Mouse (Mus musculus) liver, embryonic 16.5 days (tissue): ENCODE measurements around the gene Hmgcs1. TPM values are rescaled to one million over a fixed set of nuclear protein-coding genes. Genes with fewer than 3 reads are reported as not detected.

Experiments
- ATAC-seq: fragments of 200-750 bp; cut with Nextera tagmentation; 2 replicates; pipeline ENCODE4 v1.8.0; 2017; ENCODE audit warnings: low read depth, mild to moderate bottlenecking, moderate number of reproducible peaks, moderate library complexity
- H3K27ac ChIP-seq: fragments of 300-500 bp; sonication (generic); 2 replicates; pipeline ENCODE4 v1.5.1; 2014; ENCODE audit warnings: mild to moderate bottlenecking, low read length
- H3K27me3 ChIP-seq: fragments of 300-500 bp; sonication (generic); 2 replicates; pipeline ENCODE4 v1.6.1; 2014; ENCODE audit warnings: low read depth, low read length, mixed read lengths; ENCODE audit not compliant: control insufficient read depth, insufficient read depth
- H3K36me3 ChIP-seq: fragments of 300-500 bp; sonication (generic); 2 replicates; pipeline ENCODE4 v1.6.1; 2014; ENCODE audit warnings: mild to moderate bottlenecking; ENCODE audit not compliant: control insufficient read depth, insufficient read depth
- H3K4me1 ChIP-seq: fragments of 300-500 bp; sonication (generic); 2 replicates; pipeline ENCODE4 v1.6.1; 2014; ENCODE audit warnings: low read depth, low read length, mixed read lengths; ENCODE audit not compliant: control insufficient read depth
- H3K4me2 ChIP-seq: fragments of 300-500 bp; sonication (generic); 2 replicates; pipeline ENCODE4 v1.6.1; 2014; ENCODE audit warnings: low read depth, low read length, mixed read lengths
- H3K4me3 ChIP-seq: fragments of 300-500 bp; sonication (generic); 2 replicates; pipeline ENCODE4 v1.5.1; 2014; ENCODE audit warnings: low read depth, mild to moderate bottlenecking, low read length
- H3K9ac ChIP-seq: fragments of 300-500 bp; sonication (generic); 2 replicates; pipeline ENCODE4 v1.6.1; 2014; ENCODE audit warnings: low read depth, low read length
- H3K9me3 ChIP-seq: fragments of 300-500 bp; sonication (generic); replicated peaks from 2 replicates; pipeline ENCODE4 v1.6.1; 2016; ENCODE audit warnings: low read length; ENCODE audit not compliant: control insufficient read depth
- WGBS: fragments of 180-500 bp; shearing (Covaris S2); extraction: QIAGEN DNeasy Blood & Tissue Kit; methylation state at CpG from one replicate; pipeline ENCODE4 v1.1.7; 2014; ENCODE audit not compliant: insufficient replicate concordance; 5-methylcytosine and 5-hydroxymethylcytosine counted together
- polyA plus RNA-seq: library from polyadenylated mRNA; unstranded; fragments of >200 nt; fragmentation: Nextera tagmentation; extraction: Ambion mirVana; gene quantifications from 2 replicates; pipeline ENCODE4 v1.2.1, GENCODE M21; 2015

Hmgcs1 gene
- polyA plus RNA-seq, 1 experiment from 2014 or later, result 208 TPM

DNA sequence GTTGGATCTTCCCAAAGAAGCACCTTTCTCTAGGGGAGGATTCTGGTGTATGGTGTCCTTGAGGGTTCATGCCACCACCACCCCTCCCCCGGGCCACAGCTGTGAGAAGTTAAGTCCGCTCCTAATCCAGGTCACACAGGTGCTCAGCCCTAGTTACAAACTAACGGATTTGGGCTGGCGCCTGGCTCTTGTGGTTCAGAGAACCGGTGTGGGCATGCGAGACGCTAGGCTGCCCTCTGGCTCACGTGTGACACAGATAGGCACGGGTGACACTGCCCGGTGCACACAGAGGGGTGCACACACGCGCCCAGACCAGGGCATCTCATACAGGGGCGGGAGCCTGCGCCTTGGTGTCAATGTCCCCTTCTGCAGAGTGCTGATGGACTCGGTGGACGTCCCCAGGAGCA is 65.0 kb downstream of the Hmgcs1 start:
- peak; percentile 32 for ATAC-seq
- no peak overlapping the region for H3K9ac ChIP-seq

DNA sequence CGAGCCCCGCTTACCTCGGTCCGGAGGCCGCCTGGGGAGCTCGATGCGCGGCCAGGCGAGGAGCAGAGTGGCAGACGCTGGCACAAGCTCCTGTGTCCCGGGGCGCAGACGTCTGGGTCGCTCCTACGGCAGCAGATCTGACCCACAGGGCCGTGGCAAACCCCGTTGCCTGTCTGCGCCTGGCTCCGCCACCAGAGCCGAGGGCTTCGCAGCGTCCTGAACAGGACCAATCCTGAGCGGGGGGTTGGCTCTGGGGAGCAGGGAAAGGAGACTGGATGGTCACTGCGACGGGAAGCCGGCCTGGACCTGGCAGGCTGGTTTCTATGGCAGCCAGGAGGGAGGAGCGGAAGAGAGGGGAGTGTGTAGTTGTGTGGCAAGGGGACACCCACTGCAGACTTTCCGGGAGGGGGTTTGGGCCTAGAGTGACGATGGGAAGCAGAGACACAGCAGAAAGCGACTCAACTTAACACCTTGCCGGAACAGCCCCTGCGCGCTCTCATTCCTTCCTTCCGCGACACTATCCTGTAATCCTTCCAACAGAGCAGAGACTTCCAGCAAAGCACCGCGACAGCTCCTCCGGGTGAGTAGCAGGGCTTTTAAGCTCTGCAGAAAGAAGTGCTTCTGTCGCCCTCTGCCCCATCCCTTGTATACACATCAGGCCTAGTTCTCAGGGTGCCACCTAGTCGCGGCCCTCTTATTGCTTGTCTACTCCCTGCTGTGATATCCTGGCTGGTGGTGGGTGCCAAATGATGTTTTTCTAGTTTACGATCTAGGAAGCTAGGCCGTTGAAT is 65.7 kb downstream of the Hmgcs1 start, which contains the start of gene Nim1k:
TSS of gene Nim1k (minus strand) at position 202 of the 791 bp plus-strand sequence.
- ATAC-seq, result peak; percentile 83
- H3K9me3 ChIP-seq, result no peaks in the 10 kb centered on the region
- H3K27ac ChIP-seq, result no peak within 1 kb of the TSS
- peaks cover 4% of the 10 kb centered on the region for H3K4me1 ChIP-seq
- H3K27me3 ChIP-seq, result peaks cover 11% of the 10 kb centered on the region
- 4% methylated on average over 43 of the region's 43 CpGs for WGBS
- no peak within 1 kb of the TSS for H3K9ac ChIP-seq
- H3K36me3 ChIP-seq, result no peaks in the 10 kb centered on the region
- H3K4me3 ChIP-seq, result peak within 1 kb of the TSS; percentile 41
- H3K4me2 ChIP-seq, result peak within 1 kb of the TSS; percentile 70

More for the DNA sequence above, 65.0 kb downstream of the Hmgcs1 start:
- Histone ChIP-seq H3K4me2 (peak overlapping the region; percentile 70), H3K4me1 (peaks cover 4% of the 10 kb centered on the region), H3K36me3 (no peaks in the 10 kb centered on the region), H3K9me3 (no peaks in the 10 kb centered on the region), H3K4me3 (peak overlapping the region; percentile 41), H3K27me3 (peaks cover 11% of the 10 kb centered on the region), H3K27ac (no peak overlapping the region)
- 3% methylated on average over 16 of the region's 16 CpGs for WGBS

GRCm38 (mm10) chr13:119756831-119757230 is 66.7 kb downstream of the Hmgcs1 start:
- no peaks in the 10 kb centered on the region for H3K9me3 ChIP-seq
- peaks cover 11% of the 10 kb centered on the region for H3K27me3 ChIP-seq
- 46% methylated on average over 5 of the region's 5 CpGs for WGBS
- H3K4me2 ChIP-seq, result no peak overlapping the region
- H3K36me3 ChIP-seq, result no peaks in the 10 kb centered on the region
- no peak overlapping the region for H3K27ac ChIP-seq
- no peak overlapping the region for H3K4me3 ChIP-seq
- peaks cover 4% of the 10 kb centered on the region for H3K4me1 ChIP-seq
- no peak overlapping the region for H3K9ac ChIP-seq
- ATAC-seq, result no peak

Other genes starting within 250 kb of the Hmgcs1 start
- 19.8 and 22.2 TPM in 2 replicates for gene 4833420G17Rik, start 227.6 kb upstream of the Hmgcs1 start, polyA plus RNA-seq
- gene Tmem267, start 202.3 kb upstream of the Hmgcs1 start, polyA plus RNA-seq, result 0.33 and 0.35 TPM in 2 replicates
- gene 3110070M22Rik, start 202.0 kb upstream of the Hmgcs1 start, polyA plus RNA-seq, result 0.13 and 0.25 TPM in 2 replicates
- gene Ccl28, start 66.6 kb upstream of the Hmgcs1 start, polyA plus RNA-seq, result not detected in 2 replicates
- 0.06 and 0.12 TPM in 2 replicates for gene Nim1k, start 65.5 kb downstream of the Hmgcs1 start, polyA plus RNA-seq
- gene Zfp131, start 100.5 kb downstream of the Hmgcs1 start, polyA plus RNA-seq, result 10.0 and 11.0 TPM in 2 replicates
- gene AF067063, start 139.8 kb downstream of the Hmgcs1 start, polyA plus RNA-seq, result not detected in 2 replicates
- gene D13Ertd608e, start 145.6 kb downstream of the Hmgcs1 start, polyA plus RNA-seq, result not detected in 2 replicates
- gene Tcstv1, start 204.4 kb downstream of the Hmgcs1 start, polyA plus RNA-seq, result not detected in 2 replicates
- gene Gm21761, start 238.9 kb downstream of the Hmgcs1 start, polyA plus RNA-seq, result not detected in 2 replicates